Mouse (Mus musculus) brain, embryonic 14.5 days (tissue): ENCODE results near the gene Tnpo2.

Source experiments
- CTCF ChIP-seq: fragments of 200-500 bp; IDR thresholded peaks from 2 replicates; pipeline ENCODE4 v1.5.1; 2012; ENCODE audit warnings: inconsistent platforms, mild to moderate bottlenecking, moderate library complexity, borderline replicate concordance; ENCODE audit not compliant: insufficient read depth, insufficient read length; ENCODE audit errors: extremely low read depth
- POLR2A ChIP-seq: fragments of 200-500 bp; IDR thresholded peaks from 2 replicates; pipeline ENCODE4 v1.6.1; 2012; ENCODE audit warnings: mild to moderate bottlenecking, inconsistent platforms, borderline replicate concordance; ENCODE audit not compliant: poor library complexity, insufficient read depth, insufficient read length, severe bottlenecking; ENCODE audit errors: extremely low read depth

DNA sequence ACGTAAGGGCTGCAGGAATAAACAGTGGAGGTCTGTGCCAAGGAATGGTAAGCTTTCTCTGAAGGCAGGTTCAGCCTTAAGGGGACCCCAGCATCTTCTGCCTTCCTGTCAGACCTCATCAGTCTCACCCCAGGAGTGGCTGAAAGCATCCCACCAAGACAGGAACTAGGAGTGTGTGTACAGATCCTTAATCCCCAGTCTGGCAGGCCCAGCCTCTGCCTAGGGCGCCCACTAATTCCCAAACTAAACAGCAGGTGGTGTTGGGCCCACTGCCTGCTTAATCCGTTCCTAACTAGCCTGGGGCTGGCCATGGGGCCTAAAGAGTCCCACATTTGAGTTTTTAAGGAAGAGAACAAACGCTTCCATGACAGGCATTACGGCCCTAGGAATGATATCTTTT, 19.5 kb upstream of the Tnpo2 start:
- TF ChIP-seq CTCF (no peak), POLR2A (no peak)
